Mouse (Mus musculus): Measurements from ENCODE around the gene Gm17268.

Gm17268 gene

GRCm38 (mm10) chr11:82038535-82038934 lies at the start of gene Gm17268:
Gm17268 (minus strand) TSS chr11:82038562.
- H3K4me1 ChIP-seq (replicated peaks; ENCODE audit: low read depth, low read length), result no peaks in the 10 kb centered on the region
- TF ChIP-seq NANOG (IDR thresholded peaks at IDR 0.05; ENCODE audit: borderline replicate concordance, low read length) (no peak), POU5F1 (IDR thresholded peaks at IDR 0.05; ENCODE audit: borderline replicate concordance, low read length) (no peak), CTCF (conservative IDR thresholded peaks at IDR 0.05; ENCODE audit: low read length) (no peak)
- no peaks in the 10 kb centered on the region for H3K27me3 ChIP-seq (ENCODE audit: insufficient read depth, low read length)
- no peaks in the 10 kb centered on the region for H3K9me3 ChIP-seq (ENCODE audit: low read length)
- no peaks in the 10 kb centered on the region for H3K36me3 ChIP-seq (ENCODE audit: insufficient read depth, low read length)
- no peak within 1 kb of the TSS for H3K4me3 ChIP-seq (replicated peaks; ENCODE audit: low read length)

- H3K4me3 ChIP-seq (replicated peaks; ENCODE audit: low read length), result no peak overlapping the region
- no peaks in the 10 kb centered on the region for H3K36me3 ChIP-seq (ENCODE audit: insufficient read depth, low read length)
Observed at GRCm38 (mm10) chr11:82084360-82084759, 46.0 kb upstream of the Gm17268 start.

GRCm38 (mm10) chr11:82080865-82081264 lies 42.5 kb upstream of the Gm17268 start:
- Histone ChIP-seq H3K36me3 (ENCODE audit: insufficient read depth, low read length) (no peaks in the 10 kb centered on the region), H3K27me3 (ENCODE audit: insufficient read depth, low read length) (no peaks in the 10 kb centered on the region), H3K4me1 (replicated peaks; ENCODE audit: low read depth, low read length) (no peaks in the 10 kb centered on the region), H3K9me3 (ENCODE audit: low read length) (peaks cover 3% of the 10 kb centered on the region; the same call in 1 of the 2 replicates), H3K4me3 (replicated peaks; ENCODE audit: low read length) (no peak overlapping the region)
- TF ChIP-seq POU5F1 (IDR thresholded peaks at IDR 0.05; ENCODE audit: borderline replicate concordance, low read length), result no peak
- TF ChIP-seq NANOG (IDR thresholded peaks at IDR 0.05; ENCODE audit: borderline replicate concordance, low read length), result no peak
- TF ChIP-seq CTCF (conservative IDR thresholded peaks at IDR 0.05; ENCODE audit: low read length), result no peak

More at GRCm38 (mm10) chr11:82084360-82084759, 46.0 kb upstream of the Gm17268 start:
- Histone ChIP-seq H3K9me3 (ENCODE audit: low read length) (no peaks in the 10 kb centered on the region), H3K4me1 (replicated peaks; ENCODE audit: low read depth, low read length) (peaks cover 5% of the 10 kb centered on the region; the same call in 1 of the 2 replicates), H3K27me3 (ENCODE audit: insufficient read depth, low read length) (no peaks in the 10 kb centered on the region)
- no peak for TF ChIP-seq NANOG (IDR thresholded peaks at IDR 0.05; ENCODE audit: borderline replicate concordance, low read length)

- TF ChIP-seq POU5F1 (IDR thresholded peaks at IDR 0.05; ENCODE audit: borderline replicate concordance, low read length), result no peak
- no peak for TF ChIP-seq NANOG (IDR thresholded peaks at IDR 0.05; ENCODE audit: borderline replicate concordance, low read length)
- TF ChIP-seq CTCF (conservative IDR thresholded peaks at IDR 0.05; ENCODE audit: low read length), result no peak
Observed at GRCm38 (mm10) chr11:82078136-82078730, 39.9 kb upstream of the Gm17268 start.

GRCm38 (mm10) chr11:82077031-82077430 lies 38.7 kb upstream of the Gm17268 start:
- H3K9me3 ChIP-seq (ENCODE audit: low read length), result peaks cover 13% of the 10 kb centered on the region
- no peaks in the 10 kb centered on the region for H3K27me3 ChIP-seq (ENCODE audit: insufficient read depth, low read length)
- H3K4me3 ChIP-seq (replicated peaks; ENCODE audit: low read length), result no peak overlapping the region
- H3K36me3 ChIP-seq (ENCODE audit: insufficient read depth, low read length), result no peaks in the 10 kb centered on the region
- TF ChIP-seq POU5F1 (IDR thresholded peaks at IDR 0.05; ENCODE audit: borderline replicate concordance, low read length), result no peak
- no peak for TF ChIP-seq NANOG (IDR thresholded peaks at IDR 0.05; ENCODE audit: borderline replicate concordance, low read length)
- TF ChIP-seq CTCF (conservative IDR thresholded peaks at IDR 0.05; ENCODE audit: low read length), result no peak
- no peaks in the 10 kb centered on the region for H3K4me1 ChIP-seq (replicated peaks; ENCODE audit: low read depth, low read length)

More at GRCm38 (mm10) chr11:82078136-82078730, 39.9 kb upstream of the Gm17268 start:
- H3K27me3 ChIP-seq (ENCODE audit: insufficient read depth, low read length), result no peaks in the 10 kb centered on the region
- H3K36me3 ChIP-seq (ENCODE audit: insufficient read depth, low read length), result no peaks in the 10 kb centered on the region
- no peaks in the 10 kb centered on the region for H3K4me1 ChIP-seq (replicated peaks; ENCODE audit: low read depth, low read length)
- H3K9me3 ChIP-seq (ENCODE audit: low read length), result peaks cover 13% of the 10 kb centered on the region
- no peak overlapping the region for H3K4me3 ChIP-seq (replicated peaks; ENCODE audit: low read length)

- H3K4me1 ChIP-seq (replicated peaks; ENCODE audit: low read depth, low read length), result no peaks in the 10 kb centered on the region
- H3K9me3 ChIP-seq (ENCODE audit: low read length), result peaks cover 13% of the 10 kb centered on the region
- TF ChIP-seq POU5F1 (IDR thresholded peaks at IDR 0.05; ENCODE audit: borderline replicate concordance, low read length), result no peak
- TF ChIP-seq NANOG (IDR thresholded peaks at IDR 0.05; ENCODE audit: borderline replicate concordance, low read length), result no peak
- TF ChIP-seq CTCF (conservative IDR thresholded peaks at IDR 0.05; ENCODE audit: low read length), result no peak
- no peaks in the 10 kb centered on the region for H3K36me3 ChIP-seq (ENCODE audit: insufficient read depth, low read length)
- no peaks in the 10 kb centered on the region for H3K27me3 ChIP-seq (ENCODE audit: insufficient read depth, low read length)
- H3K4me3 ChIP-seq (replicated peaks; ENCODE audit: low read length), result no peak overlapping the region
Observed at GRCm38 (mm10) chr11:82073686-82074085, 35.3 kb upstream of the Gm17268 start.

- Histone ChIP-seq H3K9me3 (ENCODE audit: low read length) (peaks cover 13% of the 10 kb centered on the region), H3K4me1 (replicated peaks; ENCODE audit: low read depth, low read length) (no peaks in the 10 kb centered on the region), H3K36me3 (ENCODE audit: insufficient read depth, low read length) (no peaks in the 10 kb centered on the region), H3K27me3 (ENCODE audit: insufficient read depth, low read length) (no peaks in the 10 kb centered on the region), H3K4me3 (replicated peaks; ENCODE audit: low read length) (no peak overlapping the region)
- TF ChIP-seq POU5F1 (IDR thresholded peaks at IDR 0.05; ENCODE audit: borderline replicate concordance, low read length) (no peak), CTCF (conservative IDR thresholded peaks at IDR 0.05; ENCODE audit: low read length) (no peak), NANOG (IDR thresholded peaks at IDR 0.05; ENCODE audit: borderline replicate concordance, low read length) (no peak)
Observed at GRCm38 (mm10) chr11:82072984-82073383, 34.6 kb upstream of the Gm17268 start.

GRCm38 (mm10) chr11:82072374-82072773 lies 34.0 kb upstream of the Gm17268 start:
- Histone ChIP-seq H3K4me1 (replicated peaks; ENCODE audit: low read depth, low read length) (no peaks in the 10 kb centered on the region), H3K36me3 (ENCODE audit: insufficient read depth, low read length) (no peaks in the 10 kb centered on the region), H3K9me3 (ENCODE audit: low read length) (peaks cover 13% of the 10 kb centered on the region), H3K4me3 (replicated peaks; ENCODE audit: low read length) (no peak overlapping the region), H3K27me3 (ENCODE audit: insufficient read depth, low read length) (no peaks in the 10 kb centered on the region)
- no peak for TF ChIP-seq NANOG (IDR thresholded peaks at IDR 0.05; ENCODE audit: borderline replicate concordance, low read length)
- TF ChIP-seq CTCF (conservative IDR thresholded peaks at IDR 0.05; ENCODE audit: low read length), result no peak
- no peak for TF ChIP-seq POU5F1 (IDR thresholded peaks at IDR 0.05; ENCODE audit: borderline replicate concordance, low read length)

- H3K9me3 ChIP-seq (ENCODE audit: low read length), result peaks cover 12% of the 10 kb centered on the region
- H3K27me3 ChIP-seq (ENCODE audit: insufficient read depth, low read length), result no peaks in the 10 kb centered on the region
- TF ChIP-seq NANOG (IDR thresholded peaks at IDR 0.05; ENCODE audit: borderline replicate concordance, low read length), result no peak
- no peak for TF ChIP-seq CTCF (conservative IDR thresholded peaks at IDR 0.05; ENCODE audit: low read length)
- TF ChIP-seq POU5F1 (IDR thresholded peaks at IDR 0.05; ENCODE audit: borderline replicate concordance, low read length), result no peak
- no peak overlapping the region for H3K4me3 ChIP-seq (replicated peaks; ENCODE audit: low read length)
- H3K36me3 ChIP-seq (ENCODE audit: insufficient read depth, low read length), result no peaks in the 10 kb centered on the region
- no peaks in the 10 kb centered on the region for H3K4me1 ChIP-seq (replicated peaks; ENCODE audit: low read depth, low read length)
Observed at GRCm38 (mm10) chr11:82071076-82071475, 32.7 kb upstream of the Gm17268 start.

Data from E14TG2a.4 (cell line).